Mouse (Mus musculus): ENCODE data around the gene Cdhr1.

Gene Cdhr1

DNA sequence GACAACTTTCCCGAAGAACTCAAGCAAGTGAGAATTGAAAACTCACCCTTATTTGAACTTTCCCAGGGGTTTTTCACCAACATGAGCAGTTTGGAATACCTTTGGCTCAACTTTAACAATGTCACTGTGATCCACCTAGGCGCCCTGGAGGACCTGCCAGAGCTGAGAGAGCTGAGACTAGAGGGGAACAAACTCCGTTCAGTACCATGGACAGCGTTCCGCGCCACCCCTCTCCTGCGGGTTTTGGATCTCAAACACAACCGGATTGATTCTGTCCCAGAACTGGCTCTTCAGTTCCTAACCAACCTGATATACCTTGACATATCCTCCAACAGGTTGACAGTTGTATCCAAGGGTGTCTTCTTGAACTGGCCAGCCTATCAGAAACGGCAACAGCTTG, 29.6 kb downstream of the Cdhr1 start:
- no peak for DNase-seq (ENCODE audit: low spot score in 2 of 2)

DNA sequence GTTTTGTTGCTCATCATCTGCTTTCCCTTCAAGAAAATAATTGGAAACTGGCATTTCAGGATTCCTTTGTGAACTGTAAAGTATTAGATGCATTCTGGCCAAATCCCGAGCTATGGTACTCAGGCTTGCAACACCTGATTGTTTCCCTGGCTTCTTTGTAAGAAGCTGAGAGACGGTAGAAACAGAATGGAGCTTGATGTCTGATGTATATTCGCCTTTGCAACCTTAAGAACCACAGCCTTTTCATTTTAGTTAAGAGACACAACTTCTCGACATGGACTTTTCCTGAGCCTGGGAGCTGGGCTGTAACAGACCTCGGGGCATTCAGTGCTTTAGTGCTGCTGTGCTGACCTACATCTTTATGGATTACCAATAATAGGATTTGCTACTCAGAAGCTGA, 30.5 kb downstream of the Cdhr1 start, which contains the start of gene Lrit2:
TSS of gene Lrit2 (plus strand) at position 301 of the 400 bp plus-strand sequence.
- DNase-seq (ENCODE audit: low spot score in 2 of 2) = no peak

DNA sequence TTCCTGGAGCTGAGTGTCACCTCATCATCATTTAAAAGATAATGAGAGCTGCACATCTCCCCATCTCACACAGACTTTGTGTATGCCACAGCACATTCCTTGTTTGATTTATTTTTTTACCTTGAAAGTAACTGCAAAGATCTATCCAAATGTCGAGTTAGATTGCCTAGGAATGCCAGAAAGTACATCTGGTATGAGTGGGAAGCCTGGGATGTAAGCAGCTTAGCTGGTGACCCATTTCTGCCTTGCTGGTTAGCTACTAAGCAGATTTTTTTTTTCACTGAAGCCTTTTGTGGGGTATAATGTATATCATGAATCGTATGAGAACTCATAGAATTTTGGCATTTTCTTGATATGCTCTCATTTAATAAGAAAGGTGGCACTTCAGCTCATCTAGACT, 31.5 kb downstream of the Cdhr1 start:
- DNase-seq (ENCODE audit: low spot score in 2 of 2) = no peak

DNA sequence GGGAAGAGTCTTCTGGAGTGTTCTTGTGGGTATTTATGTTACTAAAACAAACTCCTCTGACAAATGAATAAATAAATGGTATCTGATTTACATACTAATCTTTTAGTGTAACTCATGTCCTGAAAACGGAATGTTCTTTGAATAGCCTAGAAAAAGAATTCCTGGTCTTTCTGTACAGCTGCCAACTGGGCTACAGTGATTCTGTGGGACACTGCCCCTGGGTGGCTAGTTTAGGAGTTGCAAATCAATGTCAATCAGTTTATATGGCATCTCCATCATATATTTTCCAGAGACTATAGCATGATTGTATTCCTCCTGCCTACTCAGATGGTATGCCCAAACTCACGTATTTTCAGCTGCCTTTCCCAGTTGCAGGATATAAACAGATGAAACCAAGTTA, 33.3 kb downstream of the Cdhr1 start:
- DNase-seq (ENCODE audit: low spot score in 2 of 2) = no peak

DNA sequence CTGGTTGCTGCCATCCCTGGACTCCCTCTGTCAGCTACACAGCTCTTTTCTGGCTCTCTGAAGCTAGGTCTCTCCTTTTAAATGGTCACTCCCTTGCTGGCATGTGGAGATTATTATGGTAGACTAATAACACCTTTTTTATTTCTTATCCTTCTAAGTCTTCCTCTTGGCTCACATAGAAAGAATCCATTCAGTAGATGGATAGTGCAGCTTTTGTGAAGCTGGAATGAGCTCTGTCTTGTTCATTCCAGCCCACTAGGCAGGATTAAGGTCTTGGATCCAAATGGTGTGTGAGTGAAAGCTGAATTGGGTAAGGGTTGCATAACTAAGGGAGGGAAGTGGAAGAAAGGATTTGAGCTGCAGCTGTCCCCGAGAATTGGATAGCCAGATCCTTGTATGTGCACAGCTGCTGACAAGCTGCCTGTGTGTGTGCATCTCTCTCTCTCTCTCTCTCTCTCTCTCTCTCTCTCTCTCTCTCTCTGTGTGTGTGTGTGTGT, 49.2 kb downstream of the Cdhr1 start, which contains the start of gene Rgr:
TSS of gene Rgr (minus strand) at position 51 of the 497 bp plus-strand sequence.
- no peak for DNase-seq (ENCODE audit: low spot score in 2 of 2)

DNA sequence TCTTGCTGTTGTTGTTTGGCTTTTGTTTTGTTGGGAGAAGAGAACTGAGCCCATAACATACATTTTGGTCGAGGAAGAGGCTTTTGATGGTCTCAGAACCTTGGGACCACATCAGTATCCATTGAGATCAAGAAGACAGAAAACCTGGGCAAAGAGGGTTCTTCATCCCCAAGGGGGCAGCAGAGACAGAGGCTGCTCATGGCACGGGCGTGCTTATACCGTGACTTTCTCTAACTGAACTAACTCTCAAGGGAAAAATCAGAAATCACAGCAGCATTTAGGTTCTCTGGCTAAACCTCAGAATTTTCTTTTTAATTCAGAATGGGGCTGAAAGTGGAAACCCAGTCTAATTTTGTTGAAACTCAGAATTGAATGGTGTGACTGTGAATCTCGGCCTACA, 63.7 kb downstream of the Cdhr1 start:
- no peak for DNase-seq (ENCODE audit: low spot score in 2 of 2)

DNA sequence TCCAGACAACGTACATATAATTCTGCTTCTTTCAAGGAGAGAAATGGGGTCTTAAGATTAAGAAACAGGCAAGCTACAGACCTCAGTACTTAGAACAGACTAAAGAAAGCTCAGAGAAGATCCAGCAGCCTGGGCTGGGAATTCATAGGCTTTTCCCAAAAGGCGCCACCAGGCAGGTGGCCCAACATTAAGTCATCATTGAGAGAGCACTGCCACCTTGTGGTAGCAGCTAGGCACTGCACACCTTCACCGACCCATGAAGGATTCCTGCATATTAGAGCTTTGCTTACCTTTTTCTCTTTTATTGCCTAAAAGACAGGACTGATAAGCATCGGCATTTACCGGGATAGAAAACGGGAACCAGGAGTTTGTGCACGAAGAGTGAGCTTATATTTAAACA, 64.9 kb downstream of the Cdhr1 start:
- DNase-seq (ENCODE audit: low spot score in 2 of 2) = peak; percentile 8 to 25

DNA sequence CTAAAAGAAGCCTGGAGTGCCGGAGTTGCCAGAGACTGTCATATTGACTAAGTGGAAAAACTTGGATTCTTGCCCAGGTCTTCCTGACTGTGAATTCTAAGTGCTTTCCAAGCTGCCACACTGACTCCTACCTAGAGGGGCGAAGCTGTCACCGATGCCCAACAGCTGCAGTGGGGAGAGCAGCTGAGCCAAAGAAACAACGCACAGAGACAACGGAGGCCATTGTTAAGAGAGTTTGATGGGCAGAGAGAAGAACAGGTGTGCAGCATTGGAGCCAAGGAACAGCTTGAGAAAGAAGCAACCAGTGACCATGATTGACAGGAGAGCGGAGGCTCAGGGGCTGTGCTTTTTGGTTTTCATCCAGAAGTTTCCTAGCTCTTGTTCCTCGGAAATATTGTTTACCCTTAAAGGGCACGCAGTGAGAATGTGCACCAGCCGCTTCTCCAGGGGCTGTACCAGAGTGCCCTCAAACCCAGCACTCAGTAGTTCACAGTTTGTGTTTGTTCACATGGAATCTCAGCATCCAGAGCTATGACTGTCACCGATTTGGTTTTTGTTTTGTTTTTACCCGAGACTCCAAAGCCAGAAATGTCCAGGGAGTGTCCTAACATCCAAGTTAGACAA, 65.6 kb downstream of the Cdhr1 start:
- no peak for DNase-seq (ENCODE audit: low spot score in 2 of 2)

DNA sequence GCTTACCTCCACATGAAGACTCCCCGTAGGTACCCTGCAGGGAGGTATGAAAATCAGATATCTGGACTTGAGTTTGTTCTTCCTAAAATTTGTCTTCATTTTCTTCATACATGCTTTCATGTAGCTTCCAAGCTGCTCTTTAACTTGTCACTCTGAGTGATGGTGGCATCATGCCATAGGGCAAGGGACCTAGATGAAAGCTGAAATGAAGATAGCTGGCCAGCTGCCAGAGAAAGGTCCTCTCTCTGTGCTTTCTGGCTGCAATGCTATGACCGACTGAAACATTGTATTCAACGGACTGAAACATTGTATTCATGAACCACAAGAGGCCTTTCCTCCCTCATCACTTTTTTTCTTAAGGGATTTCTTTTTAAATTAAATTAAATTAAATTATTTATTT, 69.6 kb downstream of the Cdhr1 start:
- no peak for DNase-seq (ENCODE audit: low spot score in 2 of 2)

DNA sequence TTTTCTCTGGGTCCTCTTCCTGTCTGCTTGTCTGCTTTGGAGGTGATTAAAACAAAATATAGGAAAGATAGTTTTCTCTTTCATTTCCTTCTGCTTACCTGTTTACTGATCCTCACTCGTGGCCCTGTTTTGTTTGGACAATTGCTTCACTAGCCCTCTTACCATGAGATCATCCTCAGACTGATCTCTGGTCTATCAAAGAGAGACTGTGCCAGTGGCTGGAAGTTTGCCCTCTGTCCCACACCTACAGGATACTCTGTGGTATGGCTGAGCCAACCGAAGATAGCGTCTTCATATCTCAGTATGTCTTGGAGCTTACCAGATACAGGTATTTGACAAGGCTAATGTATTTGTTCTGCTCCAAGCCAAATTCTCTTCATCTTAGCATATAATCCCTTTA, 70.2 kb downstream of the Cdhr1 start:
- no peak for DNase-seq (ENCODE audit: low spot score in 2 of 2)

Measured in spleen, postnatal 36 days (tissue).